Mouse (Mus musculus): ENCODE measurements around the gene Grid2. TPM values are rescaled to one million over a fixed set of nuclear protein-coding genes. Genes with fewer than 3 reads are reported as not detected.

The Grid2 gene
- polyA plus RNA-seq, 1 experiment from 2014 or later, result 0.38 TPM

GRCm38 (mm10) chr6:63417534-63417933 is 161.9 kb downstream of the Grid2 start:
- H3K9me3 ChIP-seq (ENCODE audit: control insufficient read depth, low read length), result no peaks in the 10 kb centered on the region
- H3K9ac ChIP-seq (ENCODE audit: low read length), result no peak overlapping the region
- H3K36me3 ChIP-seq (ENCODE audit: control insufficient read depth, insufficient read depth, low read length), result no peaks in the 10 kb centered on the region
- H3K4me3 ChIP-seq (ENCODE audit: low read depth, low read length), result no peak overlapping the region
- DNase-seq (ENCODE audit: low spot score), result no peak
- TF ChIP-seq EP300 (optimal IDR thresholded peaks at IDR 0.05) (no peak), CTCF (IDR thresholded peaks at IDR 0.05; ENCODE audit: low read depth) (no peak)
- ATAC-seq (ENCODE audit: low FRiP score, low TSS enrichment), result no peak
- no peak overlapping the region for H3K4me2 ChIP-seq (replicated peaks; ENCODE audit: low read depth)
- WGBS, result 84% methylated on average over 1 of the region's 1 CpGs
- H3K27me3 ChIP-seq (ENCODE audit: control insufficient read depth, insufficient read depth, low read length), result no peaks in the 10 kb centered on the region
- no peaks in the 10 kb centered on the region for H3K4me1 ChIP-seq (replicated peaks; ENCODE audit: control insufficient read depth, insufficient read depth)
- no peak overlapping the region for H3K27ac ChIP-seq (replicated peaks)

GRCm38 (mm10) chr6:63432751-63433150 is 177.1 kb downstream of the Grid2 start:
- ATAC-seq (ENCODE audit: low FRiP score, low TSS enrichment) (no peak), DNase-seq (ENCODE audit: low spot score) (no peak)
- no peaks in the 10 kb centered on the region for H3K36me3 ChIP-seq (ENCODE audit: control insufficient read depth, insufficient read depth, low read length)
- no peak overlapping the region for H3K9ac ChIP-seq (ENCODE audit: low read length)
- H3K4me2 ChIP-seq (replicated peaks; ENCODE audit: low read depth), result no peak overlapping the region
- H3K27me3 ChIP-seq (ENCODE audit: control insufficient read depth, insufficient read depth, low read length), result no peaks in the 10 kb centered on the region
- H3K27ac ChIP-seq (replicated peaks), result no peak overlapping the region
- H3K4me3 ChIP-seq (ENCODE audit: low read depth, low read length), result no peak overlapping the region
- H3K9me3 ChIP-seq (ENCODE audit: control insufficient read depth, low read length), result no peaks in the 10 kb centered on the region
- no peaks in the 10 kb centered on the region for H3K4me1 ChIP-seq (replicated peaks; ENCODE audit: control insufficient read depth, insufficient read depth)
- WGBS, result 87% methylated on average over 2 of the region's 2 CpGs
- TF ChIP-seq CTCF (IDR thresholded peaks at IDR 0.05; ENCODE audit: low read depth), result no peak
- TF ChIP-seq EP300 (optimal IDR thresholded peaks at IDR 0.05), result no peak

GRCm38 (mm10) chr6:63448175-63448574 is 192.5 kb downstream of the Grid2 start:
- 82% methylated on average over 2 of the region's 2 CpGs for WGBS
- H3K27ac ChIP-seq (replicated peaks), result no peak overlapping the region
- no peak overlapping the region for H3K4me3 ChIP-seq (ENCODE audit: low read depth, low read length)
- TF ChIP-seq EP300 (optimal IDR thresholded peaks at IDR 0.05), result no peak
- TF ChIP-seq CTCF (IDR thresholded peaks at IDR 0.05; ENCODE audit: low read depth), result no peak
- H3K36me3 ChIP-seq (ENCODE audit: control insufficient read depth, insufficient read depth, low read length), result no peaks in the 10 kb centered on the region
- H3K9me3 ChIP-seq (ENCODE audit: control insufficient read depth, low read length), result no peaks in the 10 kb centered on the region
- H3K4me1 ChIP-seq (replicated peaks; ENCODE audit: control insufficient read depth, insufficient read depth), result no peaks in the 10 kb centered on the region
- no peaks in the 10 kb centered on the region for H3K27me3 ChIP-seq (ENCODE audit: control insufficient read depth, insufficient read depth, low read length)
- H3K9ac ChIP-seq (ENCODE audit: low read length), result no peak overlapping the region
- no peak overlapping the region for H3K4me2 ChIP-seq (replicated peaks; ENCODE audit: low read depth)
- ATAC-seq (ENCODE audit: low FRiP score, low TSS enrichment) (no peak), DNase-seq (ENCODE audit: low spot score) (no peak)

GRCm38 (mm10) chr6:63482141-63482540 is 226.5 kb downstream of the Grid2 start:
- H3K27ac ChIP-seq (replicated peaks), result no peak overlapping the region
- no peak overlapping the region for H3K4me2 ChIP-seq (replicated peaks; ENCODE audit: low read depth)
- no peak overlapping the region for H3K9ac ChIP-seq (ENCODE audit: low read length)
- TF ChIP-seq CTCF (IDR thresholded peaks at IDR 0.05; ENCODE audit: low read depth), result no peak
- no peak for TF ChIP-seq EP300 (optimal IDR thresholded peaks at IDR 0.05)
- H3K9me3 ChIP-seq (ENCODE audit: control insufficient read depth, low read length), result no peaks in the 10 kb centered on the region
- H3K4me1 ChIP-seq (replicated peaks; ENCODE audit: control insufficient read depth, insufficient read depth), result no peaks in the 10 kb centered on the region
- 73% methylated on average over 1 of the region's 1 CpGs for WGBS
- no peaks in the 10 kb centered on the region for H3K36me3 ChIP-seq (ENCODE audit: control insufficient read depth, insufficient read depth, low read length)
- H3K4me3 ChIP-seq (ENCODE audit: low read depth, low read length), result no peak overlapping the region
- no peak for DNase-seq (ENCODE audit: low spot score)
- H3K27me3 ChIP-seq (ENCODE audit: control insufficient read depth, insufficient read depth, low read length), result no peaks in the 10 kb centered on the region
- no peak for ATAC-seq (ENCODE audit: low FRiP score, low TSS enrichment)

- ATAC-seq (ENCODE audit: low FRiP score, low TSS enrichment), result no peak
- Histone ChIP-seq H3K36me3 (ENCODE audit: control insufficient read depth, insufficient read depth, low read length) (no peaks in the 10 kb centered on the region), H3K27me3 (ENCODE audit: control insufficient read depth, insufficient read depth, low read length) (no peaks in the 10 kb centered on the region), H3K4me1 (replicated peaks; ENCODE audit: control insufficient read depth, insufficient read depth) (no peaks in the 10 kb centered on the region), H3K27ac (replicated peaks) (no peak overlapping the region), H3K4me3 (ENCODE audit: low read depth, low read length) (no peak overlapping the region), H3K9ac (ENCODE audit: low read length) (no peak overlapping the region), H3K9me3 (ENCODE audit: control insufficient read depth, low read length) (no peaks in the 10 kb centered on the region), H3K4me2 (replicated peaks; ENCODE audit: low read depth) (no peak overlapping the region)
- no peak for DNase-seq (ENCODE audit: low spot score)
- TF ChIP-seq EP300 (optimal IDR thresholded peaks at IDR 0.05), result no peak
- no peak for TF ChIP-seq CTCF (IDR thresholded peaks at IDR 0.05; ENCODE audit: low read depth)
- WGBS, result 59% methylated on average over 1 of the region's 1 CpGs
These were observed 259.3 kb downstream of the Grid2 start for GRCm38 (mm10) chr6:63515016-63515415.

- Histone ChIP-seq H3K4me3 (ENCODE audit: low read depth, low read length) (no peak overlapping the region), H3K4me1 (replicated peaks; ENCODE audit: control insufficient read depth, insufficient read depth) (no peaks in the 10 kb centered on the region), H3K9ac (ENCODE audit: low read length) (no peak overlapping the region), H3K4me2 (replicated peaks; ENCODE audit: low read depth) (no peak overlapping the region), H3K27me3 (ENCODE audit: control insufficient read depth, insufficient read depth, low read length) (no peaks in the 10 kb centered on the region), H3K36me3 (ENCODE audit: control insufficient read depth, insufficient read depth, low read length) (no peaks in the 10 kb centered on the region), H3K9me3 (ENCODE audit: control insufficient read depth, low read length) (no peaks in the 10 kb centered on the region), H3K27ac (replicated peaks) (no peak overlapping the region)
- no peak for TF ChIP-seq EP300 (optimal IDR thresholded peaks at IDR 0.05)
- no peak for TF ChIP-seq CTCF (IDR thresholded peaks at IDR 0.05; ENCODE audit: low read depth)
- DNase-seq (ENCODE audit: low spot score) (no peak), ATAC-seq (ENCODE audit: low FRiP score, low TSS enrichment) (no peak)
- 78% methylated on average over 6 of the region's 6 CpGs for WGBS
These were observed 260.3 kb downstream of the Grid2 start for GRCm38 (mm10) chr6:63515957-63516356.

Data from stomach, postnatal 0 days (tissue).